Mouse (Mus musculus) liver, adult (tissue): ENCODE results near the gene Ikzf3.

Source experiments
- GATA4 ChIP-seq: IDR thresholded peaks from 2 replicates; pipeline ENCODE4 v1.6.1; 2014; ENCODE audit warnings: mild to moderate bottlenecking, low read length; ENCODE audit not compliant: insufficient replicate concordance

The Ikzf3 gene

DNA sequence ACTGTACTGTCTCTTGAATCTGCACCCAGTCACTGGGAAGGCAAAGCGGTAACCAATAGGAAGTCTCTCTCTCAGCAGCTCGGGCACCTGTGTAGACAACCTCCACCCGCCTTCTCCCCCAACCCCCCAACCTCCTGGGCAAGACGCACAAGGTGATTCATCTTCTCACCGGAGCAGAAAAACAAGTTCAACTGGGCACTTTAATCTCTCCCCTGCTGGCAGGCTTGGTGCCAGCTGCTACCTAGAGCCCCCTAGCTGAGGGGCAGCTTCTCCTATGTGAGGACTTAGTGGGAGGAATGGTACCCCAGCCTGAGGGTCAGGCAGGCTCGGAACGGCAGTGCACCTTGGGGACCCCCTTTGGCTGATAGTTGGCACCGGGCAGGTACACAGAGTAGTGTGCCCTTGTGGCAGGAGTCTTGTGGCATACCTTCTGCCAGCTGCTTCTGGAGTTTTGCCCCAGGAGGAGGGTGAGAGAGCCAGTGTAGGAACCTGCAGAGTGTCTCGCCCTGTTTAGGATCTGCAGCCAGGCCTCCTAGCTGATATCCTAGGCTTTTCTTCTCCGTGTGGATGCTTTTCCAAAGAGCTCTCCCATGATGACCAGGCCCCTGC lies 126.8 kb downstream of the Ikzf3 start:
- TF ChIP-seq GATA4: no peak

DNA sequence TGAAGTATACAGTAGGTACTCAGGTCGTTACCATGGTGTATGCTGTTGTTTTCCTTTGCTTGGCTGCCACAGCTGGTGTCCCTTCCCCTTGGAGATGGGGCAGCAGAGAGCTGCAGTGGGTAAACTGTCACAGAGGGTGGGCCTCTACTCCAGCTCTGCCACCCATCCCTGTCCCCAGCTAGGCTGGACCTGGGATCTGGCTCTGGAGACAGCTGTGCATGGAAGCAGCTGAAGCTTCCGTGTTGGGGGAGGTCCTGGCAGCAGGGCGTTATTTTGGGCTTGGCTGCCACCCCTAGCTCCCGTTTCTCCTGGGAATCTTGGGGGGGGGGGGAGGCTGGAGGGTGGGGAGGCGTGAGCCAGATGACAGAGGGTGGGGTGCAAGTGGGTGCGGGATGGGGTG lies 127.6 kb downstream of the Ikzf3 start:
- TF ChIP-seq GATA4: no peak

DNA sequence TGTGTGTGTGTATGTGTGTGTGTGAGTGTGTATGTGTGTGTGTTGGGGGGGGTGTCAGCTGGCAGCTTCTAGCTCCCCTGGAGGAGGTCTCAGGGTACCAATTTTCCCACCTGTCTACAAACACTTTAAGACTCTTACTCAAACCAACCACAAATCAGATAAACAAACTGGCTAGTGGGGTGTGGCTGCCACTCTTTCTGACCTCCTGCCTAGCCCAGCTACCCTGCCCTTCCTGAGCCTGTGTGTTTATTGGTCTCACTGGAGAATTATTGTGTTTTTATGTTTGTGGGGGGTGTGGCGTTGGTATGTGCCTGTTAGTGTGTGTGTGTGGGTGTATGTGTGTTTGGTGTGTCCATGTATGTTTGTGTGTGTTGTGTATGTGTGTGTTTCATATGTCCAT lies 128.8 kb downstream of the Ikzf3 start:
- TF ChIP-seq GATA4: no peak
